7 mouse cellular contexts compared by ENCODE assay signal in genomic region chr11:108920158-108920635, GRCm38 (mm10). TPM values are rescaled to one million over a fixed set of nuclear protein-coding genes. Genes with fewer than 3 reads are reported as not detected.
A peak's percentile ranks its signal among the peaks of the same experiment; 100 is the strongest.
DNase-seq lines count a peak whose midpoint lies in the region; ATAC-seq and TF ChIP-seq lines count a peak whose summit lies in the region.

TSS of gene Axin2 (plus strand) at chr11:108920349.

- peak; percentile 26; the same call in 1 of the 2 replicates for TF ChIP-seq POLR2A in brain, embryonic 14.5 days (IDR thresholded peaks at IDR 0.05; ENCODE audit: borderline replicate concordance, extremely low read depth, insufficient read depth, insufficient read length, poor library complexity, severe bottlenecking)

- no peaks in the 10 kb centered on the region for H3K27me3 ChIP-seq in embryonic facial prominence, embryonic 15.5 days
- H3K27me3 ChIP-seq in heart, embryonic 10.5 days (ENCODE audit: insufficient read depth, poor library complexity, severe bottlenecking): peaks cover 21% of the 10 kb centered on the region; the same call in 1 of the 2 replicates
- no peaks in the 10 kb centered on the region for H3K27me3 ChIP-seq in kidney, embryonic 14.5 days (ENCODE audit: control insufficient read depth, insufficient read depth, low read length)
- no peaks in the 10 kb centered on the region for H3K27me3 ChIP-seq in limb, embryonic 15.5 days
- no peaks in the 10 kb centered on the region for H3K27me3 ChIP-seq in midbrain, postnatal 0 days (ENCODE audit: insufficient read depth, low read length)

- no peaks in the 10 kb centered on the region for H3K36me3 ChIP-seq in embryonic facial prominence, embryonic 15.5 days
- H3K36me3 ChIP-seq in heart, embryonic 10.5 days: no peaks in the 10 kb centered on the region
- no peaks in the 10 kb centered on the region for H3K36me3 ChIP-seq in kidney, embryonic 14.5 days (ENCODE audit: control insufficient read depth, insufficient read depth, low read length)
- no peaks in the 10 kb centered on the region for H3K36me3 ChIP-seq in limb, embryonic 15.5 days
- H3K36me3 ChIP-seq in midbrain, postnatal 0 days (ENCODE audit: insufficient read depth, low read length): no peaks in the 10 kb centered on the region

- DNase-seq in brain, embryonic 14.5 days (ENCODE audit: low read depth): peak; percentile 98
- DNase-seq in heart, embryonic 10.5 days (ENCODE audit: low spot score): peak; percentile 95
- peak; percentile 96 for DNase-seq in midbrain, postnatal 0 days (ENCODE audit: low spot score)
- DNase-seq in spleen, postnatal 36 days (ENCODE audit: low spot score in 2 of 2): peak; percentile 71 to 72

- H3K4me1 ChIP-seq in embryonic facial prominence, embryonic 15.5 days: peaks cover 34% of the 10 kb centered on the region
- H3K4me1 ChIP-seq in heart, embryonic 10.5 days: peaks cover 57% of the 10 kb centered on the region
- peaks cover 34% of the 10 kb centered on the region for H3K4me1 ChIP-seq in kidney, embryonic 14.5 days (ENCODE audit: control insufficient read depth, insufficient read depth, low read length)
- H3K4me1 ChIP-seq in limb, embryonic 15.5 days: peaks cover 33% of the 10 kb centered on the region
- peaks cover 12% of the 10 kb centered on the region; the same call in 1 of the 2 replicates for H3K4me1 ChIP-seq in midbrain, postnatal 0 days (ENCODE audit: insufficient read depth, low read length)

- H3K9me3 ChIP-seq in embryonic facial prominence, embryonic 15.5 days (replicated peaks): no peaks in the 10 kb centered on the region
- no peaks in the 10 kb centered on the region for H3K9me3 ChIP-seq in heart, embryonic 10.5 days
- peaks cover 8% of the 10 kb centered on the region for H3K9me3 ChIP-seq in kidney, embryonic 14.5 days (ENCODE audit: control insufficient read depth, low read length)
- H3K9me3 ChIP-seq in limb, embryonic 15.5 days: no peaks in the 10 kb centered on the region
- H3K9me3 ChIP-seq in midbrain, postnatal 0 days (ENCODE audit: low read length): no peaks in the 10 kb centered on the region

- H3K4me3 ChIP-seq in embryonic facial prominence, embryonic 15.5 days (replicated peaks): peak within 1 kb of the TSS; percentile 76
- H3K4me3 ChIP-seq in heart, embryonic 10.5 days: peak within 1 kb of the TSS; percentile 92
- H3K4me3 ChIP-seq in kidney, embryonic 14.5 days (ENCODE audit: low read length): peak within 1 kb of the TSS; percentile 81
- H3K4me3 ChIP-seq in limb, embryonic 15.5 days: peak within 1 kb of the TSS; percentile 73
- peak within 1 kb of the TSS; percentile 95 for H3K4me3 ChIP-seq in midbrain, postnatal 0 days (ENCODE audit: low read depth, low read length)

- H3K9ac ChIP-seq in embryonic facial prominence, embryonic 15.5 days: peak within 1 kb of the TSS; percentile 79
- peak within 1 kb of the TSS; percentile 92 for H3K9ac ChIP-seq in kidney, embryonic 14.5 days (ENCODE audit: low read depth, low read length)
- peak within 1 kb of the TSS; percentile 87 for H3K9ac ChIP-seq in limb, embryonic 15.5 days
- peak within 1 kb of the TSS; percentile 86 for H3K9ac ChIP-seq in midbrain, postnatal 0 days (replicated peaks; ENCODE audit: low read length, poor library complexity, severe bottlenecking)

- WGBS in embryonic facial prominence, embryonic 15.5 days: under 1% methylated on average over 53 of the region's 53 CpGs
- under 1% methylated on average over 53 of the region's 53 CpGs for whole genome bisulfite sequencing in heart, embryonic 10.5 days
- WGBS in kidney, embryonic 14.5 days: under 1% methylated on average over 51 of the region's 53 CpGs
- under 1% methylated on average over 52 of the region's 53 CpGs for WGBS in limb, embryonic 15.5 days
- WGBS in midbrain, postnatal 0 days: under 1% methylated on average over 47 of the region's 53 CpGs

- peak within 1 kb of the TSS; percentile 100 for H3K27ac ChIP-seq in embryonic facial prominence, embryonic 15.5 days (replicated peaks)
- H3K27ac ChIP-seq in heart, embryonic 10.5 days: peak within 1 kb of the TSS; percentile 100
- peak within 1 kb of the TSS; percentile 99 for H3K27ac ChIP-seq in kidney, embryonic 14.5 days (ENCODE audit: low read depth, low read length)
- peak within 1 kb of the TSS; percentile 100 for H3K27ac ChIP-seq in limb, embryonic 15.5 days
- H3K27ac ChIP-seq in midbrain, postnatal 0 days (ENCODE audit: low read depth, low read length): peak within 1 kb of the TSS; percentile 98

- TF ChIP-seq CTCF in brain, embryonic 14.5 days (IDR thresholded peaks at IDR 0.05; ENCODE audit: borderline replicate concordance, extremely low read depth, insufficient read depth, insufficient read length): no peak
- TF ChIP-seq CTCF in midbrain, postnatal 0 days (IDR thresholded peaks at IDR 0.05): peak; percentile 50; the same call in 1 of the 2 replicates

- ATAC-seq in embryonic facial prominence, embryonic 15.5 days (ENCODE audit: insufficient number of reproducible peaks, low FRiP score, low TSS enrichment, low read depth): peak; percentile 92
- peak; percentile 92 for ATAC-seq in kidney, embryonic 14.5 days (ENCODE audit: low FRiP score, low TSS enrichment)
- ATAC-seq in limb, embryonic 15.5 days (ENCODE audit: insufficient number of reproducible peaks, low FRiP score, low TSS enrichment, low read depth): peak; percentile 90
- ATAC-seq in midbrain, postnatal 0 days (ENCODE audit: low FRiP score): peak; percentile 89

- H3K4me2 ChIP-seq in embryonic facial prominence, embryonic 15.5 days (replicated peaks): peak within 1 kb of the TSS; percentile 75
- peak within 1 kb of the TSS; percentile 54 for H3K4me2 ChIP-seq in kidney, embryonic 14.5 days (replicated peaks; ENCODE audit: low read depth, low read length)
- H3K4me2 ChIP-seq in limb, embryonic 15.5 days: peak within 1 kb of the TSS; percentile 50
- H3K4me2 ChIP-seq in midbrain, postnatal 0 days (ENCODE audit: low read depth, low read length, poor library complexity, severe bottlenecking): peak within 1 kb of the TSS; percentile 80

RNA-seq across cellular contexts. Expression of gene Axin2, which starts in this region (rescaled TPM):
- 32.4 and 42.2 TPM in 2 replicates for polyA plus RNA-seq in brain, embryonic 14.5 days (2012; rRNA removed)
- 12.5 and 14.5 TPM in 2 replicates for polyA plus RNA-seq in embryonic facial prominence, embryonic 15.5 days (2015; fragmentation: Nextera tagmentation; extraction: Ambion mirVana)
- polyA plus RNA-seq in heart, embryonic 10.5 days (2016; fragmentation: Nextera tagmentation; extraction: Ambion mirVana): 2.2 and 5.1 TPM in 2 replicates
- polyA plus RNA-seq in kidney, embryonic 14.5 days (2014; fragmentation: Nextera tagmentation; extraction: Ambion mirVana): 8.0 and 11.5 TPM in 2 replicates
- 15.8 and 20.3 TPM in 2 replicates for polyA plus RNA-seq in limb, embryonic 15.5 days (2015; fragmentation: Nextera tagmentation; extraction: Ambion mirVana)
- 38.0 and 55.2 TPM in 2 replicates for total RNA-seq in midbrain, postnatal 0 days (2014; rRNA removed)
- 7.5 and 9.7 TPM in 2 replicates for polyA plus RNA-seq in midbrain, postnatal 0 days (2015; fragmentation: Nextera tagmentation; extraction: Ambion mirVana)

Comparison
In these comparisons a context has a peak if more than half of its experiments do, and no peak if none do; other contexts are left out.
1. Peak in every context shown above with its lines: DNase-seq, ATAC-seq, H3K4me3 ChIP-seq and H3K27ac ChIP-seq.